Mouse (Mus musculus) cerebellum, postnatal 14 days (tissue): Measurements from ENCODE around the gene Tyms.
A peak's percentile ranks its signal among the peaks of the same experiment; 100 is the strongest.

Experiments
- DNase-seq, 2 experiments: peaks; one replicate each; pipeline ENCODE4 v3.0.0; 2021; ENCODE audit warnings: mixed read lengths in 2 of 2

Gene Tyms

DNA sequence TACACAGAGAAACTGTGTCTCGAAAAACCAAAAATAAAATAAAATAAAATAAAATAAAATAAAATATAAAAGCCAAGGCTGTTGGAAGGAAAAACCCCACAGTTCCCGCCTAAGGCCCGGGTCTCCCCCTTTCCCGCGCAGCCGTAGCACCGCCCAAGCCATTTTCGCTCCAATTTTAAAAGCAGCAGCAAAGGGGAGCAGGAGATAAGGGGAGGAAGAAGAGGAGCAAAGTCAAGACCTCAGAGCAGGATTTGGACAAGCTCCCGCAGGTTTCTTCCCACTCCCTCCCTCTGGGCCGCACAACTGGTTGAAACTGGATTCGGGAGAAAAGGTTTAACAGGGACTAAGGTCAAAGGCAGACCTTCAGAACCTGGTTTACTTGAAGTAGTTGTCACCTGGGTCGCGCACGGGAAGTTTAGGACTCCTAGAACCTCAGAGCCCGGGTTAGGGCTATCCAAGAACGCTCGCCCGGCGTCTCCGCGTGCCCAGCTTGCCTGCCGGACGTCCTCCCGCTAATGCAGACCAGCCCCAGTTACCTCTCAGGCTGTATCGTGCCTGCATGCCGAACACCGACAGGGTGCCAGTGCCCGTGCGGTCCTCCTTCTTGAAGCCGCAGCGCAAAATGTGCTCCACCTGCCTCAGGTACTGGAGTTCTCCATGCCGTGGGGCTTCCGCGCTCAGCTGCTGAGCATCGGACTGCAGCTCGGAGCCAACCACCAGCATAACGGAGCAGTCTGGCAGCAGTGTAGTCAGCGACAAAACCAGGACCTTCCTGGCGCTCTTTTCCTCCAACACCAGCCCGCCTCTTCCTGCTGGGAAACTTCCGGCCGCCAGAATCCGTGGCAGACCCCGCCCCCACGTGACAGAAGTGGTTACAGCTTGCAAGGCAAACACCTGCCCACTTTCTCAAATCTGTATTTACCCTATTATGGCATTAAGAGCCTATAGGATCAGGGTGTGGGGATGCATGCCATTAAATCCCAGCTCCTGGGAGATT lies at the start of gene Tyms:
Gene Tyms (minus strand): TSS at position 793 of the 997 bp plus-strand sequence.
- DNase-seq, result peak; percentile 72 to 77

DNA sequence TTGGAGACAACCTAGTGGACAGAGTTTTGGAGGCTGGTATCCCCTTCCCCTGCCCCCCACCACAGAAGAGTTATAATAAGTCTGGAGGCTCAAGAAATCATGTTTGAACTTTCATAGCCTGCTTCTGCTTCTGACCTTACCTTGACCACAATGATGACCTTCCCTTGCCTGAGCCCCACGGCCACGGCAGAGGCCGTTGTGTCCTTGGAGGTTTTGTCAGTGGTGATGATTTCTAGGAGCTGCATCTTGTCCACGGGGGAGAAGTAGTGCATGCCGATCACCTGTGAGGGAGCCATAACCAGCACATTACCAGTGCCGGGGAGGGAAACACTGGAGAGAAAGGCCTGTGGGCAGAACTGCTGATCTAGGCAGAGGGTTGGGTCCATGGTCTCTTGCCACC lies 49.1 kb upstream of the Tyms start:
- no peak for DNase-seq

DNA sequence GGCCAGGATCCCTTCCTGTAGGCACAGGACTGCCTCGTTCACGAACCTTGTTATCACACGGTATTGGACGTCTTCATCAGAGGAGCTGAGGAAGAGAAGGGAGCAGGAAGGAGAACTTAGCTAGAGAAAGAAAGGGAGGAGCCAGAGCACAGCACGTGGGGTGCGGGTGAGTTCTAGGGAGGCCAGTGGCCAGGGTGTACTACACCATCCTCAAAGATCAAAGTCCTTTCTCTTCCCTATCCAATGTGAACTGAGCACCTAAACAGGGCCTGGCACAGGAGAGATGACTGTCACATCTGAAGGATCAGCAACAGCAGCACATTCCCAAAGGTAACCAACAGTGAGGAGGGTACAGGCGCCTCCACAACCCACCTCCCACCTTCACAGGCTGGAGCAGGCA lies 46.7 kb upstream of the Tyms start:
- no peak for DNase-seq

DNA sequence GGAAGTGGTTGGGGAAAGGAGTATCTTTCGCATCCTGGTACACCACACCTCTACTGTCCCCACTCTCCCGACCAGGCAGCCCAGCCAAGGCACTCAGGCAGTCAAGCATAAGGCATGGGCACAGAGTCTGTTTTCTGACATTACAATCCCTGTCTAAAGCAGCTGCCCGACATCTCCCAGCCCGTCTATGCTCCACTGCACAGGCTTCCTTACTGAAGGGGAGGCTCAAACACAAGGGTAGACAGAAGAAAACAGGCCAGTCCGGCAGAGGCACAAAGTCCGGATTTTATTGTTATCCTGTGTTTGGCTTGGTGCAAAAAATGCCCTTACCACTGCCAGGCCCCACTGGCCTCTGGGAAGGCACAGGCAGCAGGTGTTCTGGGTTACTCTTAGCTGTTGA lies 45.7 kb upstream of the Tyms start:
- no peak for DNase-seq

DNA sequence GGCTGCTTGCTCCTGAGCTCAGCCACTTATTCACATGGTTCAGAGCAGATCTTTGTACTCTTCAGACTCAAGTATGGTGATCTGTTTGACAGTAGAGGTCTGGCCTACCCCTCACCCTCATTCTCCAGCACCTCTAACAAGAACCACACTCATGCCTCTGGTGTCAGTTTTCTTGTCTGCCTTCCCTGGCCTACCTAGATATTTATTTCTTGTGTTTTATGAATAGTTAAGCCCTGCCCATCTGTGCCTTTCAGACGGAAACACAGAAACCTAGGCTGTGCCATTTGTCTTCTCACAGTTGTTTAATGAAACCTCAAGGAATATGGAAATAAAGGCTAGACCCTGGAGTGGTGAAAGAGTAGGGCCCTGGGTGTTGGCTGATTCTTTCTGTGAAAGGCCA lies 44.6 kb upstream of the Tyms start:
- no peak for DNase-seq

DNA sequence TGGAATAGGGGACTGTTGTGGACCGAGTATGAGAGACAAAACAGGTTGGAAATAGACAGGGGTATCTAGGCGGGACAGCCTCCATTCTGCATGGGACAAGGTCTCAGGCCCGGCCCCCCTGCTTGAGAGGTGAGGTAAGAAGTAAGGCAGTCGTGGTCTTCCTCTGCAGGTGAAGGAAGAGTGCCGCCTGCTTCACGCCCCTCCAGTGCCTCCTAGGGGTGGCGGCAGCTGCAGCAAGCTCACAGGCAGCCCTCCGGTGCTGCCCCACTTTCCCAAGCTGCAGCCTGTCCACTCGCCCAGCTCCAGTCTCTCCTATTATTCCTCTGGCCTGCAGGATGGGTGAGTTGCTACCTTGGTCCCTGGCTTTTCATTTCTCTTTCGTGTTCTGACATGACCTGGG lies 42.3 kb upstream of the Tyms start:
- DNase-seq, result peak in 1 of 2 experiments; percentile 32

DNA sequence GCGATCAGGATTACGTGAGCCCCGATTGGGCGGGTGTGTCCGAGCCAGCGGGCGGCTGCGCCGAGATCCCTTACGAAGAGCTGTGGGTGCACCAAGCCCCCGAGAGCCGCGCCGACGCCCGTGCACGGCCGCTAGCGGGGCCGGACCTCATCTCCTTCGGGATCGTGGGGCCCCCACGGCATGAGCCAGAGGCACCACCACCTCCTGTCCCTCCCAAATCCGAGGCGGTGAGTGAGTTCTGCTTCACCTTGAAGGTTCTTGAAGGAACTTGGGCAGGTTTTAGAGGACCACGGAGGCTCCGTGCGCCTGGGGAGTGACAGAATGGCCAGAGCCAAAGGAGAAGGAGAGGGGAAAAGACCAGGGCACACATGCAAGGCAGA lies 41.3 kb upstream of the Tyms start:
- DNase-seq, result no peak

DNA sequence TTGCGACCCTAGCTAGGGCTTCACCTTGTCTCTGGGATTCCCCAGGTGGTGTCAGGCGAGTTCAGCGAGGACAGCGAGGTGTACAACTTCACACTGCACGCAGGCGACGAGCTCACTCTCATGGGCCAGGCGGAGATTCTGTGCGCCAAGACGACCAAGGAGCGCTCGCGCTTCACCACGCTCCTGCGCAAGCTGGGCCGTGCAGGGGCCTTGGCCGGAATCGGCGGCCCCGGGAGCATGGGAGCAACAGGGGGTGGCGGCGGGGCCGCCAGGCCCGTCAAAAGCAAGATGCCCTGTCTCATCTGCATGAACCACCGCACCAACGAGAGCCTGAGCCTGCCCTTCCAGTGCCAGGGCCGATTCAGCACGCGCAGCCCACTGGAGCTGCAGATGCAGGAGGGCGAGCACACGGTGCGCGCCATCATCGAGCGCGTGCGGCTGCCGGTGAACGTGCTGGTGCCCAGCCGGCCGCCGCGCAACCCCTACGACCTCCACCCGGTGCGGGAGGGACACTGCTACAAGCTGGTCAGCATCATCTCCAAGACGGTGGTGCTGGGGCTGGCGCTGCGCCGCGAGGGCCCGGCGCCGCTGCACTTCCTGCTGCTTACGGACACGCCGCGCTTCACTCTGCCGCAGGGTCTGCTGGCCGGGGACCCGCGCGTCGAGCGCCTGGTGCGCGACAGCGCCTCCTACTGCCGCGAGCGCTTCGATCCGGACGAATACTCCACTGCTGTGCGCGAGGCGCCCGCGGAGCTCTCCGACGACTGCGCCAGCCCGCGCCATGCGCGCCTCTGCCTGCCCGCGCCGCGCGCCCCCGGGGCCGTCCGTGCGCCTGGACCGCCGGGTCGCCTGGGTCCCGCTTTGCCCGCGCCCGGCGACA lies 40.7 kb upstream of the Tyms start:
- DNase-seq, result peak; percentile 83

DNA sequence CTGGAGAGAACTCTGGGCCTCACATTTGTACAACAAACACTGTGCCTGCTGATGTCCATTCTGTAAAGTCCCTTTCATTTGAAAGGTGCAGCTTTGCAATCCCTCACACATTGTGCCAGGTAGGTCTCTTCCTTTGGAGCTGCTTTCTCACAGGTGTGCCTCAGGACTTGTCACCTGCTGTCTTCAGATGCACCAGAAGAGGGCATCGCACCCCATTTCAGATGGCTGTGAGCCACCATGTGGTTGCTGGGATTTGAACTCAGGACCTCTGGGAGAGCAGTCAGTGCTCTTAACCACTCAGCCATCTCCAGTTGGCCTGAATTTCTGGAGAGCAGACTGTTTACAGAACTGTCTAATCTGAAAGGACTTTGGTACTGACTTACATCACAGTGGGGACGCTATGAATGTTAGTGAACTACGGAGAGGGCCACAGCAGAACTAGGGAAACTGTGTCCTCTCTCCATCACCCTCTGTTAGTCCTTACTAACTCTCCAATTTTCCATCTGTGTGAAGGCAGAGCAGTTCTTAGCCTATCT lies 39.2 kb upstream of the Tyms start:
- no peak for DNase-seq

DNA sequence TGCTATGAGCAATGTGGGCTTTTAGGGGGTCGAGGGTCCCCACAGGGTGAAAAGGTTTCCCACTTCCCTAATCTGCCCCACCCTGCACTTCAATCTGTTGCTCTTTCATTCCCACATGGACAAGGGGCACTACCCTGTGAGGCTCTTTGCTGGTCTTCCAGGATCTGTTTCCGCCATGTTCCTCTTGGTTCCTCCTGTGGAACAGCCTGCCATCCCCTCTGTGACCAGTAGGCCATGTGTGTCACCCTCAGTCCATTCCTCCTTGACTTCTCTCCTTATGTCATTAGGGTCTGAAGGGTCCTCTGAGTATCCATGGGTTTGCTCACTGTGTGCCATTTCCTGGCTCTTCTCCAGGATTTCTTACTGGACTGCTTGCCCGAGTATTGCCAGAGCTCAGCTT lies 38.4 kb upstream of the Tyms start:
- DNase-seq, result no peak

DNA sequence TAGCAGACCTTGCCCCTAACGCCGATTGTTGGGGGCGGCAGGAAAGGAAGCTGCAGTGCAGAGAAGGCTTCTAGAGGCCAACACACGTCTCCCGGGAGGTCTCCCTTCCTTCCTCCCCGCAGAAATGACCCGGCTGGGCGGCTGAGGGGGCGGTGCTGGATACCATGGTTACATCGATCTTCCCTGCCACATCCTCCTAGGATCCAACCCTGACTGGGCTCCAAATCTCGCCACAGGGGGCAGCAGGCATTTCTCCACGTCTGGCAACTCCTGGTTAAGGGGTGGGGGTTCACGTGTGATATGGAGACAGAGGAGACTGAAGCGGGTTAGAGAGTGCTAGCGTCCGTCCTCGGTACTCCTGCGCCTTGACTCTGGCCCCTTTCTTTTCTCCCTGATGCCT lies 37.7 kb upstream of the Tyms start:
- peak in 1 of 2 experiments; percentile 64 for DNase-seq

DNA sequence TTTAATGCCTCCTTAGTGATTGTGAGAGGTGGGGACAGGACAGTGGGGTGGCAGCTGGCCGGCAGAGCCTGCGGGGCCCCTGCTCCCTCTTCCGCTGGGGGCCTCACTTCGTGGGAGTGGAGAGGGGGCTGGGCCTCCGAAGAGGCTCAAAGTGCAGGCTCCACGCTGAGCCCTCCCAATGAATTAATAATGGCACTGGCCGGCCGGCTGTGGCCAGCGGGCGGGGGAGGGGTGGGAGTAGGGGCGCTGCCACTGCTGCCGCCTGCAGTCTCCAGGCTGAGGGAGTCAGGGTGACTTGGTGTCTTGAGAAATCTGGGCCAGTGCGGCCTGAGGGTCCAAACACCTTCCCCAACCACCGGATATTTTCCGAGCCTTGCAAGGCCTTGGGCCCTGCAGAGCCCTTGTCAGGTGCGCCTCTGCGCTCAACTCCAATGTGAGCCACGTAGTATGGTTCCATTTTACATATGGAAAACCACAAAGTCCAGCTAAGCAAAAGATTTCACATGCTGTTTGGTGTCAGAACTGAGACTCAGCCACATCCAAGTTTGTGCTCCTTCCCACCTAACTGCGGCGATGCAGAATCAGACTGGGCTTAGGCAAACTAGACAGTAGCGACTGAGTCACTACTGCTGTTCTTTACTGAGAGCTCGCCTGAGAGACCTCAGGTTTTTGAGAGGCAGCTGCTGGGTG lies 37.1 kb upstream of the Tyms start:
- DNase-seq, result no peak

DNA sequence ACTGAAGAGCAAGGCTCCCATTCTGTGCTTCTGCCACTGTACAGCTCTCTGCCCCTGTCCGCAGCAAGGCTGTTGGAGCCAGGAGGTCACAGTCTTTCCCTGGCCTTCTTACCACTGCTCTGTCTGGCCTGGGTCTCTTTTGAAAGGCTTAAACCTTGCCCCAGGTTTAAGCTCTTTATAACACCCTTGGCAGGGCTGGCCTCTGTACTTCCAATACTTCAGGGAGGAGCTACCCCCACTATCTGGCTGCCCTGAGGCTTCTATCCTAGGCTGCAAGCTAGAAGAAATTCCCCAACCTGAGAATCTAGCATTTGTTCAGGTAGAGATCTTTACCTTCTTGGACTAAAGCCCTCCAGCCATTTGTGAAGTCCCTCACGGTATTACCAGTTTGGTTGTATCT lies 36.5 kb upstream of the Tyms start:
- DNase-seq, result no peak

DNA sequence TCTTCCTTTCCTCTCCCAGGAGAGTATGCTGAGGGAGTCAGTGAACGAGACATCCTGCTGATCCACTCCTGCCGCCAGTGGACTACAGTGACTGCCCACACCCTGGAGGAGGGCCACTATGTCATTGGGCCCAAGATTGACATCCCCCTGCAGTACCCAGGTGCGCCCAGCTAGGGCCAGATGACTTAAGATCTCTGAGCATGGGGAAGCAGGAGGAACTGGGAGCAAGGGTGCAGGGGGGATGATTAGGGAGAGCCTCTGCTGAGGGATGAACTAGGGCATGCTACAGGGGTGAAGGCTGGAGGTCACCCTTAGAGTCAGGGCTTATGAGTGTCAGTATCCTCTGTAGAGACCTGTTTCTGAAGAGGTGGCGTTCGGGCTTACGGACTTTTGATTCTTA lies 34.8 kb upstream of the Tyms start:
- no peak for DNase-seq

DNA sequence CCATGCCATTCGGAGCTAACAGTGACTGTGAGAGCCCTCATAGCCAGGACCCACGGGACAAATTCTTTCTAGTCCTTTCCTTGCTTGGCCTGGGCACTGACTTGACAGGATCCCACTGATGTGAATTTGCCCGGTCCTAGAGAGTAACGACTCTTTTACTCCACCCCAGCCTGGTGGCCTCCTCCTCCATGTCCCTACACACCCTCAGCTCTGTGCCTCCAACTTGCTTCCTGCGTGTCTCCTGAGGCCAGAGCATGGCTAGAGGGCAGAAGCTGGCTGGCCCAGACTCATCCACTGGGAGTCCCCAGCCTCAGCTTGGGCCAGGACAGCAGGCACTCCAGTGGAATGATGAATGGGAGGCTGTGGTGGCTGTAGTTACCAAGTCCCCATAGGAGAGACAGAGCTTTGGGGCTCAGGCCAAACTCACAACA lies 34.2 kb upstream of the Tyms start:
- no peak for DNase-seq

DNA sequence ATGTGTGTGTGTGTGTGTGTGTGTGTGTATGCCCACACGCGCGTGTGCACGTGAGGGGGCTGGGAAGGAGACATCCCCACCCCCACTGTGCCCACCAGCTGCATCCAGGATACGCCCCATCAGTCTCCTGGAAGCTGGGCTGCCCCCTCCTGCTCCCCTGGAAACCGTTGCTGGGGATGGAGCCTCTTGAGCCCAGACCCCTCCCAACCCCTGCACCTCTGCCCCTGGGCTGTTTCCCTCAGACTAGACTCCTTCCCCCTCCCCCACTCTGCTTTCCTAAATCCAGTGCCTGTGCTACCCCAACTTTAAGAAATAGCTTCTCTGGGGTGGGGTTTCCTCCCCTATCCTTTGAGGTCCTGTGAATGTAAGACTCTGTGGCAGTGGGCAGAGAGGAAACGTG lies 33.8 kb upstream of the Tyms start:
- DNase-seq, result peak in 1 of 2 experiments; percentile 23

DNA sequence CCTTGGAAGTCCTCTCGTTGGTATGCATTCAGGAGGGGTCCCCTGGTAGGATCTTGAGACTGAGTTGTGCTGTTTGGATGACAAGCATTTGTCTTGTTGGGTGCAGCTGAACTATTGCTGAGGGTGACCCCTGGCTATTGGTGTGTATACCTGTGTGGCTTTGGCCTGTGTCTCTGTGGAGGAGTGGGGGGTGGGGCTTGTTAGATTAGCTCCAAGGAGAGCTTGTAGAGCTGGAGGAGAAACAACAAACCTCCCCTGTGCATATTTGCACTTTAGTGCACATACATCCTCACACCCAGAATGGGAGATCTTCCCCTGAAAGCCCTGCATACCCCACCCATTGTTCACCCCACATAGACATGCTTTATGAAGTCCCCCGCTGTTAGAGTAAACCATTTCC lies 33.3 kb upstream of the Tyms start:
- no peak for DNase-seq

DNA sequence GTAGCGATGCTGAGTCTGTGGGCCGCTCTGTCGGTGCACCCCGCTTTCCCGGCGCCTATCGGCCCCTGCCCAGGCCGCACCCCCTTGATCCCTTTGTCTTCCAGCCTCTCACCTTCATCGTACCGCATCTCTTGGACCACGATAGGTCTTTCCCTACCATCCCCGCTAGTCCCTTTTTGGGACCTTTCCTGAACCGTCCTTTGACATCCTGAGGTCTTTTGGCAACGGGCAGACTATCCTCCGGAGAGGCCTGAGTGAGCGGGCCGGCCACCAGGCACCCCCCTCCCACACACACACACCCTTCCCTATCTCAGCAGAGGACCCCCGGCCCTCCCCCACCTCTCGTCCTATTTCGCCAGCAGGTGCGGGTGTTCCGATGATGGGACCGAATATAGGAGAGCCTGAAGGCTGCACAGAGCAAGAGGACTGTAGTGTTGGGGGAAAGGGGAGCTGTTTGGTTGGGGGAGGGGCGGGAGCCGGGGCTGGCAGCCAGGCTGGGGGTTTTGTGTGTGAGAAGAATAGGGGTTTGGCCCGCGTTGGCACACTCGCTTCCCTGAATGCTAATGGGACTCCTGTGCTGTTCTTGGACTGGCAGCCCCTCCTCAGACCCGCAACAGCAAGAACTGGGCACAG lies 32.4 kb upstream of the Tyms start, which contains the start of gene 3110082J24Rik:
Gene 3110082J24Rik (minus strand): TSS at position 419 of the 633 bp plus-strand sequence.
- DNase-seq, result peak in 1 of 2 experiments; percentile 36

DNA sequence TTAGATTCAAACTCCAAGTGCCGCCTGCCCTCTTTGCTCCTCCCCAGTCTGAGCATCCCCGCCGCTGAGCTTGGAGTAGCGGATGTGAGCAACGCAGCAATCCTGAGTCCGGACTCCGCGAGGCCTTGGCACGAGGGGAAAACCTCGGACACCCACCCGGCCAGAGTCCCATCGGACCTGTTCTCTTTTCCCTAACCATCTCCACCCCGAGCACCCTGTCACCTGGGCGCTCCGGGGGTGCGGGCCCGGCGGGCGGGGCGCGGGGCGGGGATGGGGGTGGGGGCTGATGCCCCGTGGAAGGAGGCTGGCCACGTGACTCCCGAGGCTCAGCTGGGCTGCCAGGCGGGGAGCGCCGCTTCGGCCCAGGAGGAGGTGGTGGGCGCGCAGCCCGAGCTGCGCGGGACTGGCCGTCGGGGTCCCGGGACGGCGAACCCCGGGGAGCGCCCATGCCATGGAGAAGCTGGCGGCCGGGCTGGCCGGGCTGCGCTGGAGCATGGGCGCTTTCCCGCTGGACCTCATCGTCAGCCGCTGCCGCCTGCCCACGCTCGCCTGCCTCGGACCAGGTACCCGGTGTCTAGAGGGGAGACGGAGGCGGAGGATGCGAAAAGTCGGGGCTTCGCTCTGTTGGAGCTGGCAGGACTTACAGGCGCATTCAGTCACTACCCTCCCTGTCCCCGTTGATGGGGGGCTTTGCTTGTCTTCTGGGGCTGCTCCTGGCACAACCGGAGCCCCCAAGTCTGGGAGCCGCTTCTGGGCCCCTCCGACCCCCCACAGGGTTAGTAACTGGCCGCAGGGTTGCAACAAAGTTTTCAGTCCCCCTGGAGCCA lies 31.6 kb upstream of the Tyms start, which contains the start of gene Garem2:
Gene Garem2 (plus strand): TSS at position 321 of the 827 bp plus-strand sequence.
- DNase-seq, result peak in 1 of 2 experiments; percentile 20

DNA sequence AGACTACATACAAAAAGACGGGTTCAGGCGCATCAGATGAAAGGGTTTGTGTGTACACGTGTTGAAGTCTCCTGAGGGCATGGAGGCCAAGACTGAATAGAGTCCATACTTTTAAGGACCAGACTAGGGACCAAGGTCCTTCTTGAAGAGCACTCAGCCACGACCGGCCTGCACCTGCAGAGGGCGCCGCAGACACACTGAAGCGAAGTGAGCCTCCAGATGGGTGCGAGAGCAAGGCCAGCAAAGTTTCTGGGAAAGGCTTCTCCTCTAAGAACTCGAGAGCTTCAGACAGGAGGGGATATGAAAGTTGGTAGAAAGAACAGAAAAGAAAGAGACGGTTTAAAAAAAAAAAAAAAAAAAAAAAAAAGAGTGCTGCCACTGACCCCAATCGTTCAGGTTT lies 30.9 kb upstream of the Tyms start:
- DNase-seq, result peak; percentile 55 to 73

DNA sequence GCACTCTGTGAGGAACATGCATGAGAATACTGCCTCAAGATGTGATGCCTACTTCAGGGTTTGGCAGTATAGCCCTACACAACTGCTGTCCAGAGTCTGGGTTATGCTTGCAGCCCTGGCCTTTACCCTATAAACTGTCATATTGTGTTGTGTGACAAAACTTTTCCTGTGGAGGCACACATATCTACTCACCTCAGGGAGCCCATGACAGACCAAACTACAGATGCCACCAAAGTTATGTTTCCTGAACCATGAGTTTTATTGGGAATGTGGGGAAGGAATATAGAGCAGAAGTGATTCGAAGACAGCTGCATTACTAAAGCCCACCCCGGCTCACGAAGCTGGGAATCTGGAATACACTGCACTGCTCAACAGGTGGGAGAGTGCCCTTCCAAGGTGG lies 29.9 kb upstream of the Tyms start:
- no peak for DNase-seq
